Mouse (Mus musculus) embryonic facial prominence, embryonic 13.5 days (tissue): ENCODE results near the gene Baz2a. TPM values are rescaled to one million over a fixed set of nuclear protein-coding genes. Genes with fewer than 3 reads are reported as not detected.
A peak's percentile ranks its signal among the peaks of the same experiment; 100 is the strongest.

Experiments used
- ATAC-seq: fragments of 200-750 bp; cut with Nextera tagmentation; 2 replicates; pipeline ENCODE4 v1.8.0; 2017; ENCODE audit warnings: low read depth; ENCODE audit not compliant: insufficient number of reproducible peaks, insufficient read depth, low FRiP score, low TSS enrichment
- H3K27ac ChIP-seq: fragments of 300-500 bp; sonication (generic); 2 replicates; pipeline ENCODE4 v1.5.1; 2015; ENCODE audit warnings: moderate library complexity, mild to moderate bottlenecking, inconsistent platforms
- H3K27me3 ChIP-seq: fragments of 300-500 bp; sonication (generic); 2 replicates; pipeline ENCODE4 v1.6.1; 2015; ENCODE audit warnings: mild to moderate bottlenecking, inconsistent platforms
- H3K36me3 ChIP-seq: fragments of 300-500 bp; sonication (generic); 2 replicates; pipeline ENCODE4 v1.6.1; 2015; ENCODE audit warnings: mild to moderate bottlenecking, inconsistent platforms
- H3K4me1 ChIP-seq: fragments of 300-500 bp; sonication (generic); 2 replicates; pipeline ENCODE4 v1.6.1; 2015; ENCODE audit warnings: inconsistent platforms
- H3K4me2 ChIP-seq: fragments of 300-500 bp; sonication (generic); 2 replicates; pipeline ENCODE4 v1.6.1; 2015; ENCODE audit warnings: moderate library complexity, mild to moderate bottlenecking, inconsistent platforms
- H3K4me3 ChIP-seq: fragments of 300-500 bp; sonication (generic); 2 replicates; pipeline ENCODE4 v1.5.1; 2015; ENCODE audit warnings: mild to moderate bottlenecking, inconsistent platforms
- H3K9ac ChIP-seq: fragments of 300-500 bp; sonication (generic); 2 replicates; pipeline ENCODE4 v1.6.1; 2015; ENCODE audit warnings: mild to moderate bottlenecking, inconsistent platforms
- H3K9me3 ChIP-seq: fragments of 300-500 bp; sonication (generic); 2 replicates; pipeline ENCODE4 v1.6.1; 2016; ENCODE audit warnings: inconsistent platforms
- WGBS: fragments of 180-500 bp; shearing (Covaris S2); methylation state at CpG from one replicate; pipeline ENCODE4 v1.1.7; 2015; ENCODE audit warnings: mixed read lengths; 5-methylcytosine and 5-hydroxymethylcytosine counted together
- polyA plus RNA-seq: library from polyadenylated mRNA; unstranded; fragments of >200 nt; fragmentation: Nextera tagmentation; extraction: Ambion mirVana; gene quantifications from 2 replicates; pipeline ENCODE4 v1.2.1, GENCODE M21; 2015

Baz2a gene
- polyA plus RNA-seq, 1 experiment from 2014 or later, result 11.4 TPM

DNA sequence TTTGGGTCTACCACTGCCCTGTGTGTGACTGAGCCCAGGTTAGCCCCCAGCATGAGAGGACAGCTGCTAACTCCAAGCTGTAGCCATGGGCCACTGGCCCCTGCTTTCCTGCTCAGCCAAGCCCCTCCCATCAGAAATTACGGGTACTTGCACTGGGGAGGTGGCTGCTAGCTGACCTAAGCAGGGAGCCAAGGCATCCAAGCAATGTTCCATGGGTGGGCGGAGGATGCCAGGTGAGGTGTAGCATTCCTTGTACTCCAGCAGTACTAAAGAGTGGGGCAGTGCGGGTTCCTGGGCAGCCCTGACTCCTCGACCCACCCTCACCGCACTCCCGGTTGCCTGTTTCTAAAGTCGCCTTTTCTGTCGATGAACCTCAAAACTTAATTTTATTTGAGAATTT is 36.8 kb downstream of the Baz2a start:
- no peaks in the 10 kb centered on the region for H3K4me1 ChIP-seq
- H3K9ac ChIP-seq, result no peak overlapping the region
- H3K36me3 ChIP-seq, result peaks cover 89% of the 10 kb centered on the region
- no peak overlapping the region for H3K27ac ChIP-seq
- H3K27me3 ChIP-seq, result no peaks in the 10 kb centered on the region
- H3K4me2 ChIP-seq, result no peak overlapping the region
- H3K4me3 ChIP-seq, result no peak overlapping the region
- no peak for ATAC-seq
- 88% methylated on average over 8 of the region's 8 CpGs for WGBS
- H3K9me3 ChIP-seq, result no peaks in the 10 kb centered on the region

DNA sequence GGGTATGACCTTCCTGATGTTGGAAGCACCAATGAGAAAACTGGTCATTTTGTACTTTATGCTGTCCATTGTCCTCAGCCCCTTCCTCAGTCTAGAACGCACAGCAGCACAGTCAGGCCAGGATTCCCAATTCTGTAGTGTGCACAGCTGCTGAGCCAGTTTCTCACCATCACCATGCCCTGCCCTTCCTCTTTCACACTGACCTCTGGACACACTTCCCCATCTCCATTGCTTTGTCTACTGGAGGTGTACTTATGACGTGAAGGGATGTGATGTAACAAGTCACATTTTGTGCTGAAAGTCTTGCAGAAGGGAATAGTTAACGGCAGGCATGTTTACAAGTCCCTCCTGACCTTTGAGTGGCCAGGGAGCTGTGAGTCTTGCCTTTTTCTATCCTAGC is 39.9 kb downstream of the Baz2a start:
- no peaks in the 10 kb centered on the region for H3K9me3 ChIP-seq

DNA sequence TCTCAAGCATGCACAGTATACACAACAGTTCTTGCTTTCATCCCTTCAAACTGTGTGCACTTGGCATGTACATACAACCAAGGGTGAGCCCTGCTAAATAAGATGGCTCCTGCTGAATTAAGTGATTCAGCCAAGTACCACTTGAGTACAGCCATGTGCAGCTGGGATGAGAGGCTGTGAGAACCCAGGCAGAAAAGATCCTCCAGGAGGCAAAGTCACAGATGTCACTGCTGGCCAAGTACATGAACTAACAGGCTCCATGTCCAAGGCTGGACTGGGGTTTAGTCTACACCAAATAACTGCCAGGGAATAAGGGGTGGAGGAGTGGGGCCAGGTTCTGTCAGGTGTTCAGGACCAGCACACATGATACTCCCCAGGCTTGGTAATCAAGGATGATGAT is 40.4 kb downstream of the Baz2a start:
- ATAC-seq, result no peak
- H3K27me3 ChIP-seq, result no peaks in the 10 kb centered on the region

More for the DNA sequence above, 39.9 kb downstream of the Baz2a start:
- 77% methylated on average over 3 of the region's 3 CpGs for WGBS
- Histone ChIP-seq H3K4me1 (no peaks in the 10 kb centered on the region), H3K4me2 (no peak overlapping the region), H3K27me3 (no peaks in the 10 kb centered on the region), H3K36me3 (peaks cover 86% of the 10 kb centered on the region), H3K9ac (no peak overlapping the region), H3K4me3 (no peak overlapping the region), H3K27ac (no peak overlapping the region)
- no peak for ATAC-seq

DNA sequence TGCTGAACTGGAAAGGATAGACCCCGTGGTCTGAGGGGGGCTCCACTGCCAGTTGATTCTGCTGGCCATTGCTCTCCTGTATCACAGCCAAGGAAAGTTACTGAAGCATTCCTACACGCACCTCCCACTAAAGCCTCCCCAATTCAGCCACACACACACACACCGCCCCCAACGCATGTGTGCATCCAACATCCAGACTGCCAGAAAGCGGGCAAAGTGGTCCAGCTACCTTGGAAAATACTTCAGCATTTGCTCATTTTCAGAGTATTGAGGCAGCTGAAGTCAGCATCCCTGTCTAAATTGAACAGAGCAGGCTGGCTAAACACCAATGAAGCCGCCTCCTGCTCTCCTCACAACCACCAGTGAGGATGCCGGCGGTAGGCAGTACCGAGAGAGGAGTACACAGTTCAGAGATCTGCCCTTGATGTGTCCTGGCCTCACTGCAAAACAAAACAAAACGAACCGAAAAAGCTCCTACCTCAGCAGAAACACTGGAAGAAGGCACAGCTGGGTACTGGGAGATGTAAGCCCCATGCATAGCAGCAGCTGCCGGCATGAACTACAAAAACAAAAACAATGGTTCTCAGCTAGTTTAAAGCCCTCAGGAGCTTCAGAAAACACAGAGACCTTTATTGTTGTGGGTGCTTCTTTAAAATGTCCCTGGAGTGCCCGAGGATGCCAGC is 42.4 kb downstream of the Baz2a start:
- H3K4me3 ChIP-seq, result no peak overlapping the region
- peaks cover 83% of the 10 kb centered on the region for H3K36me3 ChIP-seq
- 42% methylated on average over 13 of the region's 13 CpGs for WGBS
- H3K27me3 ChIP-seq, result no peaks in the 10 kb centered on the region
- H3K4me2 ChIP-seq, result no peak overlapping the region
- H3K4me1 ChIP-seq, result no peaks in the 10 kb centered on the region
- ATAC-seq, result no peak
- H3K9me3 ChIP-seq, result no peaks in the 10 kb centered on the region
- H3K9ac ChIP-seq, result peak overlapping the region; percentile 33; the same call in 1 of the 2 replicates
- H3K27ac ChIP-seq, result no peak overlapping the region; the same call in 1 of the 2 replicates

More for the DNA sequence above, 40.4 kb downstream of the Baz2a start:
- Histone ChIP-seq H3K4me1 (no peaks in the 10 kb centered on the region), H3K27ac (no peak overlapping the region), H3K9ac (no peak overlapping the region), H3K4me3 (no peak overlapping the region), H3K9me3 (no peaks in the 10 kb centered on the region), H3K4me2 (no peak overlapping the region), H3K36me3 (peaks cover 81% of the 10 kb centered on the region)

DNA sequence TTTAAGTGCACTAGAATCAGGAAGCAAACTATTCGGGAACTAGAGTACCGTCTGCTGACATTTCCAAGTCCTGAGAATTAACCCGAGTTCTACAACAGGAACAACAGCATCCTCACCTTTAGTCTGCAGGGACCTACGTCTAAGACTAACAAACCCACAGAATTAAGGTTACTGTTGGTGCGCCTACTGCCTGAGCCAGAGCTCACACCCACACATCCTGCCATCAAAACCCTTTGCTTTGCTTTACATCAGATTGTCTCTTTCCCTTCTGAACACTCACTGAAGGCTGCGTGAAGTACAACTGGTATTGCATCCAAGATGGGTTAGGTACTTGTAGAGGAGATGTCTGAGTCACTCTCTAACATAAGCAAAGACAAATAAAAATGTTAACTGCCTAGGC is 44.0 kb downstream of the Baz2a start:
- H3K4me2 ChIP-seq, result no peak overlapping the region
- H3K27ac ChIP-seq, result no peak overlapping the region
- WGBS, result 89% methylated on average over 6 of the region's 6 CpGs
- H3K4me3 ChIP-seq, result no peak overlapping the region
- H3K9me3 ChIP-seq, result no peaks in the 10 kb centered on the region
- H3K36me3 ChIP-seq, result peaks cover 86% of the 10 kb centered on the region
- no peaks in the 10 kb centered on the region for H3K27me3 ChIP-seq
- H3K4me1 ChIP-seq, result no peaks in the 10 kb centered on the region
- H3K9ac ChIP-seq, result 0 out of 2 replicates have a peak overlapping the region, but pooled peaks have one; percentile 27
- no peak for ATAC-seq

DNA sequence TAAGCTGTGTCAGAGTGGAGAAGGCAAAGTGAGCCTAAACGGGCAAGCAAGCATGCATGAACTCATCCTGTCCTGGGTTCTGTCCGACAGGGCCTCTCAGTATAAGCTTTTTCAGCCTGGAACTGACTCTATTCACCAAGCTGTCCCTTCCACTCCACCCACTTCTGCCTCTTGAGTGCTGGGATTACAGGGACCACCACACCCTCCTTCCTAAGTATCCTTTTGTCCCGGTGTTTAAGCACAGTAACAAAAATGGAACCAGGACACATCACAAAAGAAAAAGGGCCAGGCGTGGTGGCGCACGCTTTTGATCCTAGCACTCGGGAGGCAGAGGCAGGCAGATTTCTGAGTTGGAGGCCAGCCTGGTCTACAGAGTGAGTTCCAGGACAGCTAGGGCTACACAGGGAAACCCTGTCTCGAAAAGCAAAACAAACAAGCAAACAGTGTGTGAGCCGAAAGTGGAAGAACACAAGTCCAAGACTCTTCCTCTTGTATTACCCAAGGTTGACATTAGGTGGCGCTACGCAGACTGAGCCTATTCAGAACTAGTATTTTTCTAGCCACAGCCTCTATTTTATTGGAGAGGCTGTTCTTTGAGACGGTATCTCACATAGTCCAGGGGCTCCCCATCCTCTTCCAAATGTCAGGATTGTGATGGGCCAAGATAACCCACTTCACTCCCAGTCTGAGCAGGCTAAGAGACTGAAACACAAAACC is 49.0 kb downstream of the Baz2a start:
- H3K9ac ChIP-seq, result no peak overlapping the region
- H3K27ac ChIP-seq, result no peak overlapping the region
- H3K4me2 ChIP-seq, result no peak overlapping the region
- 73% methylated on average over 12 of the region's 12 CpGs for WGBS
- no peaks in the 10 kb centered on the region for H3K9me3 ChIP-seq
- H3K36me3 ChIP-seq, result peaks cover 87% of the 10 kb centered on the region
- no peaks in the 10 kb centered on the region for H3K4me1 ChIP-seq
- no peak overlapping the region for H3K4me3 ChIP-seq
- no peak for ATAC-seq
- H3K27me3 ChIP-seq, result no peaks in the 10 kb centered on the region

DNA sequence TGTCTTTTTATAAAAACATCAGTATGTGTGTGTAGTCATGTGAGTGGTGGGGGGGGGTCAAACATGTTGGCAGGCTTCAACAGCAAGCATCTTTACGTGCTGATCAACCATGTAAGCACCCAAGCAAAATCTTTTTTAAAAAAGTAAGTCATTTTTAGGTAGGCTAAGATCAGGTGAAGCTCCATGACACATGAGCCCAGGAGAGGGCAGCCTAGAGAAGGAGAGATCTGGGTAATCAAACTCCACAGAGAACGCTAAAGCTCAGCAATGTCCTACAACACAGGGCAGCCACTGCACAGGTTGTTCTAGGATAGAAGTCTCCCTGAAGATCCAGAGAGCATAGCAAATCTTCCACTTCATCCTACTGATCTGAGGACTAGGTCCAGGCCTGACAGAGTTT is 50.8 kb downstream of the Baz2a start:
- Histone ChIP-seq H3K4me2 (no peak overlapping the region), H3K4me1 (no peaks in the 10 kb centered on the region), H3K27me3 (no peaks in the 10 kb centered on the region), H3K36me3 (peaks cover 88% of the 10 kb centered on the region), H3K9ac (no peak overlapping the region), H3K4me3 (no peak overlapping the region), H3K27ac (no peak overlapping the region), H3K9me3 (no peaks in the 10 kb centered on the region)
- 69% methylated on average over 2 of the region's 2 CpGs for WGBS
- no peak for ATAC-seq

DNA sequence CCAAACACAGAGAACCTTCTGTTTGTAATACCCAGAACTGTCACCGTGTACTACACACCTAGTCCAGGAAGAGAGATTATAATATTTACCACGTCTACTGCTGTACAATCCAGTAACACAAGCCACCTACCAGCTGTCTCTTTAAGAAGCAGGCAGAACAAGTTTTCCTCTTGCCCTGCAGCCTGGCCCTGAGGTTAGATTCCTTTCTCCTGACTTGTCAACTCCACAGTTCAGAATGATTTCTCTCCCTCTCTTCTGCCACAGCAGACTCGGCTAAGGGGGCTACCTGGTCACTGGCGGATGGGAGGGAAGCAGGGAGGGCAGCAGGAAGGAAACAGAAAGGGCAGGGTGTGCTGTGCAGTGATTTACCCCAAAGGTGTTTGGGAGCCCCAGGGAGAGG is 52.3 kb downstream of the Baz2a start:
- 55% methylated on average over 4 of the region's 4 CpGs for WGBS

DNA sequence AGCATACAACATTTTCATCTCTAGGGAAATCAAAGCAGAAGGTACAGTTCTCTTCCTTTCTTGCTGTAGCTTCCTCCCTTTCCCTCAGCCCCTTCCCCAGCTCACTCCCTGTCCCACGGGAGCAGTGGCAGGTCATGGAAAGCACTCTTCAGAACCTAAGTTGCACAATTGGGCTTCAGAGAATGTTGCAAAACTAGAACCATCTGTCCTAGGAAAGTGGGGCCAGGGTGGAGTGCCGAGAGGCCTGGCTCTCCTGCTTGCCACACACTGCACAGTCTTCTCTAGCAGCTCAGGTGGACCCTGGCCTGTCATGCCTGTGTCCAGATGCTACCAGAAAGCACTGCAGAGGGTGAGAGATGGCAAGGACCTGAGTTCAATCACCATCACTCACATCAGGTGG is 53.6 kb downstream of the Baz2a start:
- Histone ChIP-seq H3K4me2 (no peak overlapping the region), H3K4me1 (peaks cover 11% of the 10 kb centered on the region), H3K9ac (no peak overlapping the region), H3K36me3 (peaks cover 66% of the 10 kb centered on the region), H3K27ac (no peak overlapping the region), H3K9me3 (no peaks in the 10 kb centered on the region), H3K27me3 (no peaks in the 10 kb centered on the region), H3K4me3 (no peak overlapping the region)
- ATAC-seq, result no peak
- 35% methylated on average over 2 of the region's 2 CpGs for WGBS

More for the DNA sequence above, 52.3 kb downstream of the Baz2a start:
- H3K9ac ChIP-seq, result no peak overlapping the region
- H3K9me3 ChIP-seq, result no peaks in the 10 kb centered on the region
- no peaks in the 10 kb centered on the region for H3K4me1 ChIP-seq
- no peak for ATAC-seq
- H3K27ac ChIP-seq, result peak overlapping the region; percentile 39
- H3K36me3 ChIP-seq, result peaks cover 79% of the 10 kb centered on the region
- no peaks in the 10 kb centered on the region for H3K27me3 ChIP-seq
- H3K4me2 ChIP-seq, result no peak overlapping the region
- no peak overlapping the region for H3K4me3 ChIP-seq

DNA sequence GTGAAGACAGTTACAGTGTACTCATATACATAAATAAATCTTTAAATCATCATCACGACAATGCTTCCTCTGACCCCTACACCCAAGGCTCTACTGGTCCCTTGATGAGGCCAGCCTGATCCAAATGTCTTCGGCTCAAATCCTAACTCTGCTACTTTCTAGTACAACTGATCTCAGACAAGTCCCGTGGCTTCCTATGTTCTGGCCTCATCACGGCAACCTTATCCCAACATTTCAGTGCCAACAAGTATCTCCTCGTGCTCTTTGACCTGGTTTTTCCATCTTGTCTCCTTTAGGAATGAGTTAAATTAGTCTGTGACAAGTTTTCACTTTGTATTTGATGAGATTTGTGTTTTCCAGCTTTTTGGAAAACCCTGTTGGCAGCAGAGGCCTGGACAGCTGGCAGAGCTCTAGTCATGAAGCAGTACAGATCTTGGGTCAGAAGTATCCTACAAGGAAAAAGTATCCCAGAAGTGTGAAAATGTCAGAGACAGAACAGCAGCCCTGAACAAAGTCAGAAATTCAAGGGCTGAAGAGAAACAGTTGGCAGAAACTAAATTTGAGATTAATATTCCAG is 57.5 kb downstream of the Baz2a start:
- peaks cover 38% of the 10 kb centered on the region for H3K36me3 ChIP-seq
- no peak overlapping the region for H3K9ac ChIP-seq
- ATAC-seq, result no peak
- H3K27me3 ChIP-seq, result no peaks in the 10 kb centered on the region
- no peak overlapping the region for H3K4me3 ChIP-seq
- H3K4me1 ChIP-seq, result peaks cover 20% of the 10 kb centered on the region
- peak overlapping the region; percentile 49 for H3K4me2 ChIP-seq
- peak overlapping the region; percentile 83 for H3K27ac ChIP-seq
- WGBS, result 88% methylated on average over 5 of the region's 5 CpGs
- no peaks in the 10 kb centered on the region for H3K9me3 ChIP-seq

DNA sequence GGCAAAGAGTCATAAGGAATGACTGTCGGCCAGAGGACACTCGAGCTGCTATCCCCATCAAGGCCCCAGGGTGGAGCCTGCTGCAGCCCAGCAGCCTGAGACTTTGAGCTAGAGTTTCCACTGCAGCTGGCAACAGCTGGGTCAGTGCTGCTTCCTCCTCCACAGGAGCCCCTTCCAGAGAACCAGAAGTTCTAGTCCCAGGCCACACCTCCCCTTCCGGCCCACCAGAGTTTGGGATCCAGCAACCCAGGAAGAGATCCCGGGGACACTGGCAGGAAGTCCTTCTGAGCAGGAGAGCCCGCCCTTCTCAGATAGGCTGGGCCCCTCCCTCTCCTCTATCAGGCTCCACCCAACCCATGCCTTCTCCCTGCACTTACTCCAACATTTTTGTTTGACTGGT is 58.2 kb downstream of the Baz2a start:
- H3K9ac ChIP-seq, result peak overlapping the region; percentile 54
- peak; percentile 77 for ATAC-seq
- H3K4me3 ChIP-seq, result peak overlapping the region; percentile 16; the same call in 1 of the 2 replicates
- H3K4me1 ChIP-seq, result peaks cover 25% of the 10 kb centered on the region
- no peaks in the 10 kb centered on the region for H3K27me3 ChIP-seq
- peak overlapping the region; percentile 83 for H3K27ac ChIP-seq
- 6% methylated on average over 5 of the region's 5 CpGs for WGBS
- peak overlapping the region; percentile 49 for H3K4me2 ChIP-seq
- H3K9me3 ChIP-seq, result no peaks in the 10 kb centered on the region
- H3K36me3 ChIP-seq, result peaks cover 33% of the 10 kb centered on the region

DNA sequence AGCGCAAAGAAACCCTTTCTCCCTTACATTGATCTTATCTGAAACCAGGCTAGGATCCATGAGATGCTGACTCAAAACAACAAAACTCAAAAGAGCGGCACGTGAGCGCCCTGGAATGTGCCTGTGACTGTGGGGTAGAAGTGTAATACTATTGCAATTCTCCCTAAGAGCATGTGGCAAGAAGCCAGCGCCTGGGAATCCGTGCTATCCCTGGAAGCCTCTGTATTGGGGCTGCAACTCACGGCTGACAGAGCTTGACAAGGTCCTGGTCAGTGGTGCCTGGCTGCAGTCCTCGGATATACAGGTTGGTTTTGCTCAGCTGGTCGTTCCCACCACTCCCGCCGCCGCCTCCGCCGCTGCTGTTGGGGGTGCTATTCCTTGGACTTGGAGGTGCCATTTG is 59.6 kb downstream of the Baz2a start:
- H3K4me3 ChIP-seq, result no peak overlapping the region
- H3K27ac ChIP-seq, result peak overlapping the region; percentile 2
- no peak overlapping the region for H3K9ac ChIP-seq
- H3K9me3 ChIP-seq, result no peaks in the 10 kb centered on the region
- H3K4me2 ChIP-seq, result no peak overlapping the region
- WGBS, result 83% methylated on average over 14 of the region's 14 CpGs
- H3K27me3 ChIP-seq, result no peaks in the 10 kb centered on the region
- H3K36me3 ChIP-seq, result peaks cover 20% of the 10 kb centered on the region
- no peak for ATAC-seq
- H3K4me1 ChIP-seq, result peaks cover 27% of the 10 kb centered on the region
